Mouse (Mus musculus) myocyte (in vitro differentiated cells): ENCODE measurements around the gene Ccdc40. TPM values are rescaled to one million over a fixed set of nuclear protein-coding genes. Genes with fewer than 3 reads are reported as not detected.
"Not testable (repeated sequence)": the region's sequence is repeated elsewhere in the genome, so short reads cannot be mapped to it uniquely, and the experiment has no call there.

ENCODE experiments used
- H3K27me3 ChIP-seq: one replicate; pipeline ENCODE4 v1.6.1; 2011; ENCODE audit not compliant: control insufficient read depth, insufficient read depth, insufficient read length
- H3K36me3 ChIP-seq: one replicate; pipeline ENCODE4 v1.6.1; 2011; ENCODE audit not compliant: control insufficient read depth, insufficient read depth
- H3K4me2 ChIP-seq: one replicate; pipeline ENCODE4 v1.6.1; 2011; ENCODE audit warnings: low read depth, control low read depth
- H3K4me3 ChIP-seq: one replicate; pipeline ENCODE4 v1.5.1; 2011; ENCODE audit warnings: mild to moderate bottlenecking, control low read depth, moderate library complexity
- H3K79me2 ChIP-seq: one replicate; pipeline ENCODE4 v1.6.1; 2011; ENCODE audit not compliant: control insufficient read depth, insufficient read depth
- H3ac ChIP-seq: one replicate; pipeline ENCODE4 v1.6.1; 2011; ENCODE audit not compliant: control insufficient read depth, insufficient read length
- CEBPB ChIP-seq: IDR thresholded peaks from 2 replicates; pipeline ENCODE4 v1.6.1; 2011; ENCODE audit warnings: mild to moderate bottlenecking, moderate library complexity; ENCODE audit not compliant: poor library complexity, insufficient read depth, severe bottlenecking
- E2F4 ChIP-seq: IDR thresholded peaks from one replicate; pipeline ENCODE4 v1.6.1; 2011; ENCODE audit warnings: mild to moderate bottlenecking, control low read depth, moderate library complexity; ENCODE audit not compliant: insufficient read depth
- MAX ChIP-seq: IDR thresholded peaks from one replicate; pipeline ENCODE4 v1.6.1; 2011; ENCODE audit warnings: low read depth, mild to moderate bottlenecking, control low read depth
- MYOG ChIP-seq, 3 experiments: IDR thresholded peaks; one replicate each; pipeline ENCODE4 v1.6.1; 2011; ENCODE audit warnings: control low read depth in 2 of 3, low read depth in 2 of 3, mild to moderate bottlenecking in 2 of 3; ENCODE audit not compliant: insufficient read length in 2 of 3, control insufficient read depth in 1 of 3, insufficient read depth in 1 of 3
- POLR2A ChIP-seq: IDR thresholded peaks from one replicate; pipeline ENCODE4 v1.6.1; 2011; ENCODE audit warnings: low read depth, mild to moderate bottlenecking, control low read depth, moderate library complexity; ENCODE audit not compliant: insufficient read length
- POLR2AphosphoS2 ChIP-seq: IDR thresholded peaks from one replicate; pipeline ENCODE4 v1.6.1; 2011; ENCODE audit warnings: low read depth, control low read depth; ENCODE audit not compliant: insufficient read length
- REST ChIP-seq: IDR thresholded peaks from one replicate; pipeline ENCODE4 v1.6.1; 2011; ENCODE audit warnings: mild to moderate bottlenecking, control low read depth, moderate library complexity; ENCODE audit not compliant: insufficient read depth, insufficient read length
- SRF ChIP-seq: IDR thresholded peaks from one replicate; pipeline ENCODE4 v1.6.1; 2011; ENCODE audit warnings: low read depth; ENCODE audit not compliant: control insufficient read depth, insufficient read length
- TCF12 ChIP-seq: IDR thresholded peaks from one replicate; pipeline ENCODE4 v1.6.1; 2011; ENCODE audit warnings: mild to moderate bottlenecking, control low read depth; ENCODE audit not compliant: poor library complexity, insufficient read depth, severe bottlenecking
- TCF3 ChIP-seq: IDR thresholded peaks from one replicate; pipeline ENCODE4 v1.6.1; 2011; ENCODE audit warnings: low read depth, control low read depth; ENCODE audit not compliant: insufficient read length
- USF1 ChIP-seq: IDR thresholded peaks from one replicate; pipeline ENCODE4 v1.6.1; 2011; ENCODE audit warnings: low read depth, mild to moderate bottlenecking, control low read depth, moderate library complexity
- polyA plus RNA-seq: library from polyadenylated mRNA; unstranded; fragments of >200 nt; fragmentation: generic; extraction: Trizol; gene quantifications from one replicate; pipeline ENCODE4 v1.2.1, GENCODE M21; 2012; ENCODE audit warnings: missing spikeins

The Ccdc40 gene
- polyA plus RNA-seq, 1 experiment: 0.07 TPM

DNA sequence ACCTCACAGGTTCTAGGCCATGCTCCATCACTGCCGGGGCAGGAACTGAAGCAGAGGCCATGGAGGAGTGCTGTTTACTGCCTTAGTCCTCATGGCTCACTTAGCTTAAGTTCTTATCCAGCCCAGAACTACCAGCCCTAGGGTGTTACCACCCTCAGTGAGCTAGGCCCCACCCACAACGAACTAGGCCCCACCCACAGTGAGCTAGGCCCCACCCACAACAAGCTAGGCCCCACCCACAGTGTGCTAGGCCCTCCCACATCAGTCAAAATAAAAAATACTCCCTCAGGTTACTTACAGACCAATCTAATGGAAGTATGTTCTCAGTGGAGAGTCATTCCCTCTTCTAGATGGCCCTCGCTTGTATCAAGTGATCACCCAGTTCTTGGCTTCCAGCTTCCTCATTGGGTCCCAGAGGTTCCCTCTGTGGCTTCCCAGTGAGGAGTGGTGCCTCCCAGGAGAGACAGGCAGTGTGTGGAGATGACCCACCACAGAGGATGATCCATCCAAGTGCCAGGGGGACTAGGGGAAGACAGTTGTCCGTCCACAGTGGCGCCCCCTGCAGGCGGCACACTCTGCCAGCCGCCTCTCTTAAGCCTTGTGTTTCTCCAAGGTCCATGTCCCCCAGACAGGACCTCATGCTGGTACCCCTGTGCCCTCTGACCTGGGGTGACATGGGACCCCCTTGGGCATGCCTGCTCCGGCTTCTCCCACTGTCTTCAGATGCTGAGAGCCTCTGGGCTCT is 45.0 kb downstream of the Ccdc40 start:
- no peaks in the 10 kb centered on the region for H3K36me3 ChIP-seq
- no peak for TF ChIP-seq SRF
- TF ChIP-seq TCF3: no peak
- TF ChIP-seq POLR2A: no peak
- H3K4me2 ChIP-seq: no peak overlapping the region
- H3K27me3 ChIP-seq: no peaks in the 10 kb centered on the region
- no peak overlapping the region for H3K4me3 ChIP-seq
- no peaks in the 10 kb centered on the region for H3K79me2 ChIP-seq
- no peak overlapping the region for H3ac ChIP-seq

DNA sequence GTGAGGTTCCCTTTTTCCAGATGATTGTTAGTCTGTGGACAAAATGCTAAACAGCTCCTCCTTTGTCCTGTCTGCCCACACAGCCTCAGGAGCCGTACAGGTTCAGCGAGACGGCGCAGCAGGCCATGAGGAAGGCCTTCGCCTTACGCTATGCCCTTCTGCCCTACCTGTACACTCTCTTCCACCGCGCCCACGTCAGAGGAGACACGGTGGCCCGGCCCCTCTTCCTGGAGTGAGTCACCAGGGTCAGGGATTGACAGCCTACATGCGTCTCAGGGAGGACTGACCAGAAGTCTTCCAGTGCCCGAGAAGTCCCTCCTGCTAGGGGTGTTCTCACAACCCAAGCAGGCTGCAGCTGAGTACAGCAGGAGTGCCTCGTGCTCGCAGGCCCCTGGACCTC is 52.7 kb downstream of the Ccdc40 start:
- Histone ChIP-seq H3K27me3 (no peaks in the 10 kb centered on the region), H3ac (no peak overlapping the region), H3K4me3 (no peak overlapping the region), H3K4me2 (no peak overlapping the region), H3K79me2 (no peaks in the 10 kb centered on the region), H3K36me3 (peaks cover 7% of the 10 kb centered on the region)
- TF ChIP-seq USF1 (no peak), POLR2A (no peak), REST (no peak), POLR2AphosphoS2 (no peak), MAX (no peak), E2F4 (no peak), TCF12 (no peak)

DNA sequence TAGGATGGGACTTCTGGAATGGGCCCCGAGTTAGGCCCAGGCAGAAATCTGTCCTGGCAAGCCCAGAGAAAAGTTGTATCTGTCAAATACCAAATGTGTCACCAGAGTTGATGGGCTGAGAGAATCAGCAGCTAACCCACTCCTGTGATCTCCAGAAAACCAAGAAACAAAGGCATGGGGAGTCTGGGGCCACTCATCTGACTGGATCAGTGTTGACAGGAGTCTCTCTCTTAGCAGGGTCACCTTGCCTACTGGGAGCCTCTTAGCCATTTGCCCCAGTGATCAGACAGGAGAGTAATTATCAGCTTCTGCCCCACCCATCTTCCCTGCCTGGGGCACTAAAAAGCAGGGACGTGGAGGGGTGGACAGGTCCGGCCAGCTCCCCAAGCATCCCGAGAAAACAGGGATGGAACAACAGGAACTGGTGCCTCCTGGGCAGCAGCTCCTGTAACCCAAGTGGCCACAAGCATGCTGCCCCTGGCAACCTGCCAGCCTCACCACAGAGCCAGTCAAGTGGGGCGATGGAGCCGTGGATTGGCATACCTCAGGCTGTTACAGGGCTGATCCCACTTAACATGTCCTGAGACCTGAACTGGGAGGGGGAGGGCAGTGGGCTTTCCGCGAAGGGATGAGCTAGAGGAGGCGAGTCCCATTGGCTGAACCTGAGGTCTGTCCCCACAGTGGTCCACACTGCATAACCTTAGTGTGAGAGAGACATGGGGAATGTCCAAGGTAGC is 57.6 kb downstream of the Ccdc40 start:
- Histone ChIP-seq H3ac (no peak overlapping the region), H3K36me3 (peaks cover 20% of the 10 kb centered on the region), H3K79me2 (no peaks in the 10 kb centered on the region), H3K4me3 (no peak overlapping the region), H3K4me2 (no peak overlapping the region), H3K27me3 (no peaks in the 10 kb centered on the region)
- TF ChIP-seq POLR2A: peak; percentile 22
- no peak for TF ChIP-seq E2F4

DNA sequence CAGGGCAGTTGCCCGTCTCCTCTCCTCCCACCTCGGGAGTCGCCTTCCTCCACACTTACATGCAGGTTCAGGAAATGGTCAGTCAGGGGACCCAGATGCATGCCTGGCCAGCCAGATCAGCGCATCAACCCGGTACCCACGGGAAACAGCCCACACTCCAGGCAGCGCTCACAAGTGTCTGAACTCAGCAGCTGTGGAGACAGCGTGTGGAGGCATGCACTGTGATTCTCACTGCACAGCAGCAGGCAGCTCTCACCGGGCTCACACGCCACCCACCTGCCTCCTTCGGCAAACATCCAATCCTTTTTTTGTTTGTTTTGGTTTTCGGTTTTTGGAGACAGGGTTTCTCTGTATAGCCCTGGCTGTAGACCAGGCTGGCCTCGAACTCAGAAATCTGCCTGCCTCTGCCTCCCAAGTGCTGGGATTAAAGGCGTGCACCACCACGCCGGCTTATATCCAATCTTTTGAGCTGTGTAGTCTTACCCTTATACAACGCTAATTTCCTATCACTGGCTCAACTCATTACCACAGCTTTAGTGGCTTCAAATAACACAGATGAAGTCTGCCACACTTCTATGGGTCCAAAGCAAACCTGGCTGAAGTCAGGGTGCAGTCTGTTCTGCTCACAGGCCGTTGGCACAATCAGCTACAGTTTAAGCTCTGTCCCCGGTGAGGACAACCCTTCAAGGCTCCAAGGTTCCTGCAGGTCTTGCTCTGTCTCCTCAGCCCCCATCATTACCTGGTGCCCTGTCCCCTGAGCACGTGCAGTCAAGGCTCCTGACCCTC is 59.0 kb downstream of the Ccdc40 start:
- H3K27me3 ChIP-seq: no peaks in the 10 kb centered on the region
- H3K4me2 ChIP-seq: no peak overlapping the region
- peaks cover 29% of the 10 kb centered on the region for H3K36me3 ChIP-seq
- TF ChIP-seq POLR2A: peak; percentile 32
- TF ChIP-seq MYOG (IDR thresholded peaks at IDR 0.05; ENCODE audit: control insufficient read depth in 1 of 3, insufficient read depth in 1 of 3, insufficient read length in 2 of 3, low read depth in 2 of 3): no peak
- TF ChIP-seq POLR2AphosphoS2: peak; percentile 69
- H3K4me3 ChIP-seq: no peak overlapping the region
- H3ac ChIP-seq: no peak overlapping the region
- no peaks in the 10 kb centered on the region for H3K79me2 ChIP-seq

DNA sequence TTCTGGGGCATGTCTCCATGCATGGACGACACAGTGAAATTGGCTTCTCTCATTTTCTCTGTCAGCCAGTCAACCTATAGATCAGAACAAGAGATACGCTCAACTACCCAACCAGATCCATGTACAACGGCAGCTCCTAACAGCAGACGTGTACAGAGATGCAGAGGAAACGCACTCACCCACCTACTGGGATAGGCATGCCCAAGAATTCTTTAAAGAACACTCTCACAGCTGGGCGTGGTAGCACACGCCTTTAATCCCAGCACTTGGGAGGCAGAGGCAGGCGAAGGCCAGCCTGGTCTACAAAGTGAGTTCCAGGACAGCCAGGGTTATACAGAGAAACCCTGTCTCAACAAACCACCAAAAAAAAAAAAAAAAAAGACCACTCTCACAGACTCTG is 64.5 kb downstream of the Ccdc40 start:
- H3K4me3 ChIP-seq, H3K27me3 ChIP-seq, H3ac ChIP-seq, H3K4me2 ChIP-seq: not testable (repeated sequence)
- Histone ChIP-seq H3K36me3 (peaks cover 56% of the 10 kb centered on the region), H3K79me2 (peaks cover 10% of the 10 kb centered on the region)

DNA sequence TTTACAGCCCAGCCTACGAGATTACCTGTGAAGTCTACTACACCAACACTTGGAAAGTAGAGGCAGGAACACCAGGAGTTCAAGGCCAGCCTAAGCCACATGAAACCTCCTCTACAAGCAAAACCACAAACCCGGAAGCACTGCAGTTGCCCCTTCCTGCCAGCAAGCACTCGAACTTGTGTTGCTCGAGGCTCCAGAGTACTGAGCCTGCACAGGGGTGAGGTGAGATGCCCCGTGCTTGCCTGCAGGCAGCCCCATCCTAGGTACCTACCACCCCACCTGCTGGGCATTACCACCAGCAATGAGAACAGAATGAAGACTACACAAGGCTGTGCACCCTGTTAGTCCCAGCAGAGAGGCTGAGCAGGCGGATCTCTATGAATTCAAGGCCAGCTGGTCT is 69.6 kb downstream of the Ccdc40 start:
- Histone ChIP-seq H3K27me3 (peaks cover 7% of the 10 kb centered on the region), H3K4me2 (peak overlapping the region; percentile 98), H3K4me3 (peak overlapping the region; percentile 98), H3K36me3 (peaks cover 26% of the 10 kb centered on the region), H3ac (no peak overlapping the region), H3K79me2 (peaks cover 28% of the 10 kb centered on the region)
- TF ChIP-seq E2F4 (no peak), POLR2AphosphoS2 (no peak), CEBPB (no peak), REST (no peak)
